Mouse (Mus musculus) bone marrow macrophage, adult 2 months (primary cell): Measurements from ENCODE around the gene Glud1.

ENCODE experiments used
- CTCF ChIP-seq: IDR thresholded peaks from 2 replicates; pipeline ENCODE4 v1.5.1; 2012; ENCODE audit warnings: low read depth, mild to moderate bottlenecking, low read length, moderate library complexity
- POLR2A ChIP-seq: IDR thresholded peaks from 2 replicates; pipeline ENCODE4 v1.6.1; 2012; ENCODE audit warnings: mild to moderate bottlenecking, low read depth, low read length, borderline replicate concordance

DNA sequence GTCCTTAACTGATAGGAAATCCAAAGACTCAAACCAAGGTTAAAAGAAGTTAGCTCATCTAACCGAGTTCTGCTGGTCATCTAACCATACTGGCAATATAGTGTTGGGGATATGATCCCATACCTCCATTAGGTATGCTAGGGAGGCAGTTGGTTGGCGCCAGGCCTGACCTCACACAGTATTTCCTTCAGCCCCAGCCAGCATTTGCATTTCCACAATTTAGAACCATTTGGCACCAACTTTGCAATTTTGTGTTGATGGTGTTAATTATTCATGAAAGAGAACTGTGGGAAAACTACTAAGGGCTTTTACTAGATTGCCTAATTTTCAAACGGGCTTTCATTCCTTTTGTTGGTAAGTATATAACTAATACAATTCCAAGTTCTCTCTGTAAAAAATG lies 21.4 kb downstream of the Glud1 start:
- no peak for TF ChIP-seq CTCF
- no peak for TF ChIP-seq POLR2A
